Mouse (Mus musculus): ENCODE measurements around the gene Ddx23. TPM values are rescaled to one million over a fixed set of nuclear protein-coding genes. Genes with fewer than 3 reads are reported as not detected.
A peak's percentile ranks its signal among the peaks of the same experiment; 100 is the strongest.

Gene Ddx23
- polyA plus RNA-seq, 1 experiment from 2014 or later = 109 TPM

GRCm38 (mm10) chr15:98691486-98692147 lies 28.9 kb upstream of the Ddx23 start:
- ATAC-seq = no peak
- no peak for DNase-seq (ENCODE audit: low read depth, low spot score)
- ChIA-PET POLR2A (interaction anchor here (0.5 kb wide), 1 partner anchor 13 kb away, joined by 5 read pairs; no protein-coding TSS in a partner anchor), CTCF (interaction anchor here (0.6 to 1.3 kb wide), 5 partner anchors 8 to 28 kb away, joined by 3 to 5 read pairs (median 3); no protein-coding TSS in a partner anchor)
- TF ChIP-seq CTCF (IDR thresholded peaks at IDR 0.05) = no peak
- in situ Hi-C loops (cut with MboI; ENCODE audit: low pct_unique_long_range_greater_than_20kb) = no loop called here
- no peaks in the 10 kb centered on the region for H3K27me3 ChIP-seq

- DNase-seq (ENCODE audit: low read depth, low spot score) (no peak), ATAC-seq (no peak)
- ChIA-PET CTCF (no interaction called here), POLR2A (no interaction called here)
- H3K27me3 ChIP-seq = no peaks in the 10 kb centered on the region
- in situ Hi-C loops (cut with MboI; ENCODE audit: low pct_unique_long_range_greater_than_20kb) = no loop called here
- TF ChIP-seq CTCF (IDR thresholded peaks at IDR 0.05) = no peak
These were observed 27.0 kb upstream of the Ddx23 start for GRCm38 (mm10) chr15:98689682-98690081.

DNA sequence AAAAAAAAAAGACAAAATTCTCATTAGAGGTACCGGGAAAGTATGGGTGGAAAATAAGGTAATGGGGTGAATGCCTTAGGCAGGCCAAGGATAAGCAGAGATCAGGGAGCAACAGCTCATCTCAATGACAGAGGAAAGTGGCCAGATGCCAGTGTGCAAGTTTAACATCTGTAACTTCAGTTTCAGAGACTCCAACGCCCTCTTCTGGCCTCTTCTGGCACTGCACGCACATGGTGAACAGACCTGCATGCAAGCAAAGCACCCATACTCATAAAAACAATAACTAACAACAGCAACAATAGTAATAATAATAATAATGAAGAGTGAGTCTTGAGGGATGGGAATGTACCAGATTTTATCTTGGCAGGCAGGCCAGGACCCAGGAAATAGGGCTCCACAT lies 23.2 kb upstream of the Ddx23 start:
- no peak for DNase-seq (ENCODE audit: low read depth, low spot score)
- in situ Hi-C loops (cut with MboI; ENCODE audit: low pct_unique_long_range_greater_than_20kb) = no loop called here
- no peak for TF ChIP-seq CTCF (IDR thresholded peaks at IDR 0.05)
- ChIA-PET CTCF (no interaction called here), POLR2A (no interaction called here)
- H3K27me3 ChIP-seq = no peaks in the 10 kb centered on the region
- no peak for ATAC-seq

GRCm38 (mm10) chr15:98683746-98684145 lies 21.1 kb upstream of the Ddx23 start:
- DNase-seq (ENCODE audit: low read depth, low spot score) (no peak), ATAC-seq (no peak)
- no peak for TF ChIP-seq CTCF (IDR thresholded peaks at IDR 0.05)
- in situ Hi-C loops (cut with MboI; ENCODE audit: low pct_unique_long_range_greater_than_20kb) = no loop called here
- ChIA-PET POLR2A (no interaction called here), CTCF (no interaction called here)
- H3K27me3 ChIP-seq = no peaks in the 10 kb centered on the region

DNA sequence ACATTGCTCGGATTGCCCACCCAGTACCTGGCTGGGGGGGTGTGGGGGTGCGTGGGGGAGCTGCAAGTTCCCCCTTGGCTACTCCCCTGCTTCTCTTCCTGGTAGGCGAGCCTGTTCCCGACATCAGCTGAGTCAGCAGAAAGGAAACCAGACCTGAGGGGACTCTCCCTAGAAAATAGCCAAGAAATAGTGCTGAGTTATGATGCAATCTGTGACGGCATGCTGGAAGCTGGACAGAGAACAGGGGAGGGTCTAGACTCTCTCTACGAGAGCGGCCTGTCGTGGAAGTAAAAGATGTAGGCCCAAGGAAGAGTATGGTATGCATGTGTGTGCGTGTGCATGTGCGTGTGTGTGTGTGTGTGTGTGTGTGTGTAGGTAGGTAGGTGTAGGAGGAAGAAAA lies 20.5 kb upstream of the Ddx23 start:
- TF ChIP-seq CTCF (IDR thresholded peaks at IDR 0.05) = no peak
- in situ Hi-C loops (cut with MboI; ENCODE audit: low pct_unique_long_range_greater_than_20kb) = no loop called here
- ATAC-seq (no peak), DNase-seq (ENCODE audit: low read depth, low spot score) (no peak)
- H3K27me3 ChIP-seq = no peaks in the 10 kb centered on the region
- ChIA-PET POLR2A (no interaction called here), CTCF (no interaction called here)

DNA sequence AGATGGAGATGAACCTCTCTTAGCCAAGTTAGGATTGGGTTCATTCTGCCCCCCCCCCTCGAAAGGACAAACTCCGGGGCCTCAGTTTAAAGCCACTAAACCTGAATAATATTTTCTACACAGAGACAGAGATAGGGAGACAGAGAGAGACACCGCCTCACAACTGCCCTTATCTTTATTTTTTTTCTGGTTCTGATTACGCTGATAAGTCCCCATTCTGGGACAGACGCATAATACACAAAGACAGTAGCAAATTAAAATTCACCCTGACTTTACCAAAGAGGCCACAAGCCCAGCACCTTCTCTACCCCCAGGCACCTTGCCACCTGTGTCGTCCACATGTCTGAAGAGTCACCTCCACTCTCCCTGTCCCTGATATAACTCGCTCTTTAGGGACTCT lies 18.9 kb upstream of the Ddx23 start:
- in situ Hi-C loops (cut with MboI; ENCODE audit: low pct_unique_long_range_greater_than_20kb) = no loop called here
- no peak for TF ChIP-seq CTCF (IDR thresholded peaks at IDR 0.05)

GRCm38 (mm10) chr15:98680660-98681059 lies 18.0 kb upstream of the Ddx23 start:
- DNase-seq (ENCODE audit: low read depth, low spot score) = no peak
- H3K27me3 ChIP-seq = no peaks in the 10 kb centered on the region
- in situ Hi-C loops (cut with MboI; ENCODE audit: low pct_unique_long_range_greater_than_20kb) = no loop called here
- ChIA-PET CTCF (interaction anchor here (0.7 kb wide), 1 partner anchor 10 kb away, joined by 3 read pairs; no protein-coding TSS in a partner anchor), POLR2A (interaction anchor here (0.7 kb wide), 1 partner anchor 8 kb away, joined by 3 read pairs; no protein-coding TSS in a partner anchor)
- no peak for TF ChIP-seq CTCF (IDR thresholded peaks at IDR 0.05)
- no peak for ATAC-seq

More for the DNA sequence above, 18.9 kb upstream of the Ddx23 start:
- no peak for DNase-seq (ENCODE audit: low read depth, low spot score)
- no peak for ATAC-seq
- no peaks in the 10 kb centered on the region for H3K27me3 ChIP-seq
- CTCF ChIA-PET = no interaction called here
- POLR2A ChIA-PET = interaction anchor here (0.6 kb wide), 1 partner anchor 9 kb away, joined by 7 read pairs; no protein-coding TSS in a partner anchor

GRCm38 (mm10) chr15:98677977-98678376 lies 15.3 kb upstream of the Ddx23 start:
- in situ Hi-C loops (cut with MboI; ENCODE audit: low pct_unique_long_range_greater_than_20kb) = no loop called here
- H3K27me3 ChIP-seq = no peaks in the 10 kb centered on the region
- ATAC-seq = no peak
- TF ChIP-seq CTCF (IDR thresholded peaks at IDR 0.05) = no peak
- no peak for DNase-seq (ENCODE audit: low read depth, low spot score)
- ChIA-PET CTCF (interaction anchor here (0.7 to 1.9 kb wide), 2 partner anchors 14 kb away, joined by 4 to 5 read pairs; no protein-coding TSS in a partner anchor), POLR2A (interaction anchor here (0.7 to 2.2 kb wide), 2 partner anchors 9 to 15 kb away, joined by 3 to 7 read pairs; partner anchors contain the start of gene Ddx23)

DNA sequence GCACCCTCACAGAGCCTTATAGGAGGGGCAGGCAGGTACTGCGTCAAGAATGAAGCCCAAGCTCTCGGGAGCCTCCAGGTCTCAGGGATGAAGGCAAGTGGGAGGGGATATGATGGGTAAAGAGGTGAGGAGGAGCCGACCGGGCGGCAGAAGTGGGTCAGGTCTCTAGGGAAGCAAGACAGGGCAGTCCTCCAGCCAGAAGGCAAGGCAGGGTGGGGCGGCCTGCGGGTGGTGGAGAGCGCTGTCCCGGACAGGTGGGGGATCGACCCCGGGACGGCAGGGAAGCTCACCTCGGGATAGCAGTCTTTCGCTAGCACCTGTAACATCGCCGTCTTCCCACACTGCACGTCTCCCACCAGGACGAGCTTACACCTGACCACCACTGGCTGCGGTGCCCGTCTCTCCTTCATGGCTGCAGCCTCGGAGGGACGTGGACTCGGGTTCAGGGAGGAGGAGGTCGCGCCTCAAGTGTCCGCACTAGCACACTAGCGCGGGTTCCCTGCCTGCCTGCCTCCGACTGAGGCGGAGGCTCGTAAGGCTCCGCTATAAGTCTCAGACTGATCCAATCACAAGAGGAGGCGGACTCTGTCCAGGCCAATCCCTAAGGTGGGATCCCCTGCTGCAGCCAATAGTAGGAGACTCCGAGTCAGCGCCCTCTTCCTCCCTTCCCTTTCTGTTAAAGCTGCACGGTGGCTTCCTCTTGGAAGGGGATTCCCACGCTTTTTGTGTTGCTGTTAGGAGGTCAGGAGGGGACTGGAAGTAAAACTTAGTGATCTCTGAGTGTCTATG lies 14.4 kb upstream of the Ddx23 start, which contains the start of gene Rnd1:
TSS of gene Rnd1 (minus strand) at position 522 of the 789 bp plus-strand sequence.
- DNase-seq (ENCODE audit: low read depth, low spot score) (peak; percentile 61), ATAC-seq (peak; percentile 94)
- CTCF ChIA-PET = interaction anchor here (0.7 to 1.9 kb wide), 4 partner anchors 13 to 70 kb away, joined by 3 to 5 read pairs (median 4); no protein-coding TSS in a partner anchor
- no peak for TF ChIP-seq CTCF (IDR thresholded peaks at IDR 0.05)
- H3K27me3 ChIP-seq = no peaks in the 10 kb centered on the region
- in situ Hi-C loops (cut with MboI; ENCODE audit: low pct_unique_long_range_greater_than_20kb) = no loop called here
- POLR2A ChIA-PET = interaction anchor here (0.7 to 2.2 kb wide), 2 partner anchors 9 to 14 kb away, joined by 3 to 7 read pairs; partner anchors contain the start of gene Ddx23

GRCm38 (mm10) chr15:98676471-98676870 lies 13.8 kb upstream of the Ddx23 start:
- TF ChIP-seq CTCF (IDR thresholded peaks at IDR 0.05) = no peak
- ATAC-seq (peak; percentile 22), DNase-seq (ENCODE audit: low read depth, low spot score) (no peak)
- POLR2A ChIA-PET = interaction anchor here (2.2 kb wide), 1 partner anchor 8 kb away, joined by 7 read pairs; no protein-coding TSS in a partner anchor
- H3K27me3 ChIP-seq = no peaks in the 10 kb centered on the region
- in situ Hi-C loops (cut with MboI; ENCODE audit: low pct_unique_long_range_greater_than_20kb) = no loop called here
- CTCF ChIA-PET = interaction anchor here (0.7 to 1.9 kb wide), 3 partner anchors 12 to 70 kb away, joined by 3 to 5 read pairs (median 4); no protein-coding TSS in a partner anchor
